Mouse (Mus musculus) lung, adult 2 months (tissue): ENCODE data around the gene Gnat2. TPM values are rescaled to one million over a fixed set of nuclear protein-coding genes. Genes with fewer than 3 reads are reported as not detected.

ENCODE experiments used
- DNase-seq: peaks from one replicate; pipeline ENCODE4 v3.0.0; 2022
- H3K4me1 ChIP-seq: fragments of 200-500 bp; 2 replicates; pipeline ENCODE4 v1.6.1; 2011; ENCODE audit warnings: low read length; ENCODE audit not compliant: control insufficient read depth, insufficient read depth
- H3K4me3 ChIP-seq: fragments of 200-500 bp; replicated peaks from 2 replicates; pipeline ENCODE3; 2011; ENCODE audit warnings: low read depth, mild to moderate bottlenecking, control low read depth, low read length; ENCODE audit errors: extremely low read depth
- CTCF ChIP-seq: fragments of 200-500 bp; IDR thresholded peaks from 2 replicates; pipeline ENCODE4 v1.5.1; 2011; ENCODE audit warnings: mild to moderate bottlenecking, low read length, control low read depth; ENCODE audit not compliant: insufficient read depth
- POLR2A ChIP-seq: fragments of 200-500 bp; IDR thresholded peaks from 2 replicates; pipeline ENCODE4 v1.6.1; 2011; ENCODE audit warnings: low read depth, mild to moderate bottlenecking, control low read depth, low read length, borderline replicate concordance; ENCODE audit errors: extremely low read depth
- WGBS: fragments of 180-500 bp; shearing (Covaris S2); methylation state at CpG from one replicate; pipeline ENCODE4 v1.1.7; 2018; 5-methylcytosine and 5-hydroxymethylcytosine counted together
- polyA plus RNA-seq: library from polyadenylated mRNA; depleted of rRNA; stranded (reverse); fragments of >200 nt; gene quantifications from 2 replicates; pipeline ENCODE4 v1.2.3, GENCODE M21; 2012

Gnat2 gene
- polyA plus RNA-seq, 1 experiment: not detected

DNA sequence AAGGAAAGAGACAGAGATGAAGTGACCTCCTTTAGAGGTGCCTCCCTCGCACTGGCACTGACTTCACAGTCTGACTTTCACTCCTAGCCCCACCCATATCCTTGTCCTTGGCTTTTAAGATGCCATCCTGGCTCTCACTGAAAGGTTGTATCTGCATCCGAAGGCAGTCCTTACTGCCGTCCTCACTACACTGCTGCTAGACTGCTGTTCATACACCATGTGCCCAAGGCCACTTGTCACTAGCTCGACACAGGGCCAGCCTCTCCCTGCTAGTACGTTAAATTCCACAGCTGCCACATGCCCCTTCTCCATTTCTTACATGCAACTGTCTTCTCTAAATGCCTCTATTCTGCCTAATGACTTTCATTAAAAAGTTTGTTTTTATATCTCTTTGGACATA, 18.7 kb downstream of the Gnat2 start:
- TF ChIP-seq POLR2A (no peak), CTCF (no peak)

GRCm38 (mm10) chr3:108112246-108112645, 19.7 kb downstream of the Gnat2 start:
- TF ChIP-seq POLR2A: no peak
- TF ChIP-seq CTCF: no peak
- Histone ChIP-seq H3K4me3 (no peak overlapping the region), H3K4me1 (peaks cover 13% of the 10 kb centered on the region)
- DNase-seq: no peak
- 52% methylated on average over 7 of the region's 7 CpGs for WGBS

More for the DNA sequence above, 18.7 kb downstream of the Gnat2 start:
- H3K4me1 ChIP-seq: peaks cover 13% of the 10 kb centered on the region
- no peak for DNase-seq
- H3K4me3 ChIP-seq: no peak overlapping the region
- WGBS: 64% methylated on average over 5 of the region's 5 CpGs

- 75% methylated on average over 4 of the region's 4 CpGs for WGBS
- Histone ChIP-seq H3K4me1 (peaks cover 13% of the 10 kb centered on the region), H3K4me3 (no peak overlapping the region)
- no peak for DNase-seq
- no peak for TF ChIP-seq CTCF
- no peak for TF ChIP-seq POLR2A
Measured at GRCm38 (mm10) chr3:108112666-108113065, 20.1 kb downstream of the Gnat2 start.

- WGBS: 52% methylated on average over 7 of the region's 7 CpGs
- no peak for DNase-seq
- Histone ChIP-seq H3K4me1 (peaks cover 13% of the 10 kb centered on the region), H3K4me3 (no peak overlapping the region)
- TF ChIP-seq POLR2A: no peak
- TF ChIP-seq CTCF: no peak
Measured at GRCm38 (mm10) chr3:108113591-108114289, 21.2 kb downstream of the Gnat2 start.

DNA sequence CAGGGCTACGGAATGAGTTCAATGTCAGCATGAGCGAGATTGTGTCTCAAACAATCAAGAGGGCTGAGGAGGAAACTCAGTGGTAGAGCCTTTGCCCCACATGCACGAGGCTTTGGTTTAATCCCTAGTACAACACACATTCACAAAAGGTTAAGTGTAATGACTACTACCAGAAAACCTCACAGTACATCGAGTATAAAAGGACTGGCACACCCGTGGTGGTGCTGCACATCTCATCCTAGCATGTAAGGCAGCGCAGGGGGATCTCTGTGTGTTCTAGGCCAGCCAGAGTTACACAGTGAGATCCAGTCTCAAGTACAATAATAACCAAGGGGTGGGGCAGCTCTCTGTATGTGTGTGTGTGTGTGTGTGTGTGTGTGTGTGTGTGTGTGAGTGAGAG, 24.9 kb downstream of the Gnat2 start:
- no peak for TF ChIP-seq CTCF
- TF ChIP-seq POLR2A: no peak
- no peak overlapping the region for H3K4me3 ChIP-seq
- no peak for DNase-seq
- WGBS: 90% methylated on average over 6 of the region's 6 CpGs
- peaks cover 6% of the 10 kb centered on the region for H3K4me1 ChIP-seq

DNA sequence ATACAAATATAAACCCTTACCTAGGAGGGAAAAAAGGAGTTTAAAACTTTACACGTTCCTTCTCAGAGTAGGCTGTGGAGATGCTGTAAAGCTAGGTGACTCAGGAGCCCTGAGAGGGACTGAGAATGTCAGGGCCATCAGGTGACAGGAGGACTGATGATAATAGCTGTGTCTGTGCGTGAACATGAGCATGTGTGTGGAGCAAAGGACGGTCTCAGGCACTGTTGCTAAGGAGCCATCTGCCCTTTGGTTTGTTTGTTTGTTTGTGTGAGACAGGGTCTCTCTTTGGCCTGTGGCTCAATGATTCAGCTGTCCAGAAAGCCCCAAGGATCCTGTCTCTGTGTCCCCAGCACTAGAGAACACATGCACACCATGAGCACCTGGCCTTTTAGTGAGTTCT, 28.5 kb downstream of the Gnat2 start:
- TF ChIP-seq CTCF (no peak), POLR2A (no peak)
- no peak for DNase-seq
- WGBS: 74% methylated on average over 3 of the region's 3 CpGs
- Histone ChIP-seq H3K4me3 (no peak overlapping the region), H3K4me1 (0 out of 2 replicates have a peak, but pooled peaks cover 2% of the 10 kb centered on the region)

DNA sequence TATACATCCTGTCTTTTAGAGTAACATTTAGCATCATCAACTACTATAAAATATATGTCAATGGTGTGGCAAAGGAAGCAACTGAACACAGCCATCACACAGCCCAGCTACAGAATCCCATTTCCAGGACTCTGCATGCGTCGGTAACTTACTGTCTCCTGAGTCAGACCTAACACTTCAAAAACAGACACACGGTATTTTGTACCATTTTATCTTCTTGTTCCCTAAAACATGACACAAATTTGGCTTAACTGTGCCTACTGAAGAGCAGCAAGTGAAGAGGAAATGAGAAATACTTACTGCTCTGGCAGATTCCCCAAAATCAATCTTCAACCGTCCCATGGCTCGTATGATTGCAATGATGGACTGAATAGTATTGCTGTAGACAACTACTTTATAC, 30.7 kb downstream of the Gnat2 start:
- TF ChIP-seq CTCF (no peak), POLR2A (no peak)
- H3K4me1 ChIP-seq: 0 out of 2 replicates have a peak, but pooled peaks cover 2% of the 10 kb centered on the region
- WGBS: 66% methylated on average over 5 of the region's 5 CpGs

GRCm38 (mm10) chr3:108124131-108124530, 31.5 kb downstream of the Gnat2 start:
- WGBS: 33% methylated on average over 1 of the region's 1 CpGs
- peaks cover 2% of the 10 kb centered on the region; the same call in 1 of the 2 replicates for H3K4me1 ChIP-seq
- no peak for DNase-seq
- H3K4me3 ChIP-seq: no peak overlapping the region
- TF ChIP-seq CTCF (no peak), POLR2A (no peak)

More for the DNA sequence above, 30.7 kb downstream of the Gnat2 start:
- no peak overlapping the region for H3K4me3 ChIP-seq
- DNase-seq: no peak

DNA sequence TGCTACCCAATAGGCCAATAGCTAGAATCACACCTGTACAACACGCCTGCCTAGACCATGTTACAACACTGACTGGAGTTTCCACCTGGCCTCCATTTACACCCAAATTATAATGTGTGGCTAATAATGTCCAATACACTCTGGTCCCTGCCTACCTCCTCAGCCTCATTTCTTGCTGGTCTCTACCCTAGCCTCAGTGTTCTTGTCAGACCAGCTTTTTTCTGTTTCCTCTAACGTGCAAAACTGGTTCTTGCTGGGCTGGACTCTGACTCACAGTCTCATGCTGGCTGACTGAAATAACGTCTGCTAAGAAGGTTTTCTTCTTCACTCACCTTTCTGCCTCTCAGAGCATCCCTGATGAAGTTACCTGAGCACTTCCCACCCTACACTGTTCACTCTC, 33.7 kb downstream of the Gnat2 start:
- Histone ChIP-seq H3K4me3 (no peak overlapping the region), H3K4me1 (peaks cover 2% of the 10 kb centered on the region; the same call in 1 of the 2 replicates)
- TF ChIP-seq POLR2A: no peak
- TF ChIP-seq CTCF: no peak
- no peak for DNase-seq
- 77% methylated on average over 3 of the region's 3 CpGs for WGBS

GRCm38 (mm10) chr3:108128520-108128919, 35.9 kb downstream of the Gnat2 start:
- no peak overlapping the region for H3K4me3 ChIP-seq
- WGBS: 76% methylated on average over 5 of the region's 5 CpGs
- no peak for TF ChIP-seq POLR2A
- no peak for TF ChIP-seq CTCF

More at GRCm38 (mm10) chr3:108128520-108128919, 35.9 kb downstream of the Gnat2 start:
- no peak for DNase-seq
- peaks cover 5% of the 10 kb centered on the region; the same call in 1 of the 2 replicates for H3K4me1 ChIP-seq
